Mouse (Mus musculus) myocyte (in vitro differentiated cells): Measurements from ENCODE around the gene Fbxo42.

Source experiments
- CEBPB ChIP-seq: IDR thresholded peaks from 2 replicates; pipeline ENCODE4 v1.6.1; 2011; ENCODE audit warnings: mild to moderate bottlenecking, moderate library complexity; ENCODE audit not compliant: poor library complexity, insufficient read depth, severe bottlenecking
- MAX ChIP-seq: IDR thresholded peaks from one replicate; pipeline ENCODE4 v1.6.1; 2011; ENCODE audit warnings: low read depth, mild to moderate bottlenecking, control low read depth
- MYOD1 ChIP-seq, 3 experiments: IDR thresholded peaks; one replicate each; pipeline ENCODE4 v1.6.1; 2011; ENCODE audit warnings: control low read depth in 2 of 3, low read depth in 2 of 3, mild to moderate bottlenecking in 2 of 3, moderate library complexity in 1 of 3; ENCODE audit not compliant: insufficient read length in 2 of 3, control insufficient read depth in 1 of 3
- MYOG ChIP-seq, 3 experiments: IDR thresholded peaks; one replicate each; pipeline ENCODE4 v1.6.1; 2011; ENCODE audit warnings: control low read depth in 2 of 3, low read depth in 2 of 3, mild to moderate bottlenecking in 2 of 3; ENCODE audit not compliant: insufficient read length in 2 of 3, control insufficient read depth in 1 of 3, insufficient read depth in 1 of 3
- POLR2A ChIP-seq: IDR thresholded peaks from one replicate; pipeline ENCODE4 v1.6.1; 2011; ENCODE audit warnings: low read depth, mild to moderate bottlenecking, control low read depth, moderate library complexity; ENCODE audit not compliant: insufficient read length
- REST ChIP-seq: IDR thresholded peaks from one replicate; pipeline ENCODE4 v1.6.1; 2011; ENCODE audit warnings: mild to moderate bottlenecking, control low read depth, moderate library complexity; ENCODE audit not compliant: insufficient read depth, insufficient read length
- SRF ChIP-seq: IDR thresholded peaks from one replicate; pipeline ENCODE4 v1.6.1; 2011; ENCODE audit warnings: low read depth; ENCODE audit not compliant: control insufficient read depth, insufficient read length
- USF1 ChIP-seq: IDR thresholded peaks from one replicate; pipeline ENCODE4 v1.6.1; 2011; ENCODE audit warnings: low read depth, mild to moderate bottlenecking, control low read depth, moderate library complexity

- no peak for TF ChIP-seq POLR2A
- TF ChIP-seq CEBPB, result no peak
- TF ChIP-seq MYOD1 (IDR thresholded peaks at IDR 0.05; ENCODE audit: control insufficient read depth in 1 of 3, insufficient read length in 2 of 3, low read depth in 2 of 3), result no peak
- TF ChIP-seq USF1, result no peak
- TF ChIP-seq SRF, result no peak
- TF ChIP-seq MAX, result no peak
- no peak for TF ChIP-seq MYOG (IDR thresholded peaks at IDR 0.05; ENCODE audit: control insufficient read depth in 1 of 3, insufficient read depth in 1 of 3, insufficient read length in 2 of 3, low read depth in 2 of 3)
- TF ChIP-seq REST, result no peak
These were observed 36.7 kb downstream of the Fbxo42 start for GRCm38 (mm10) chr4:141184426-141184825.
